Mouse (Mus musculus) ovary, postnatal 36 days (tissue): ENCODE measurements around the gene Gm21976.
A peak's percentile ranks its signal among the peaks of the same experiment; 100 is the strongest.

Source experiments
- DNase-seq: peaks from one replicate; pipeline ENCODE4 v3.0.0; 2022; ENCODE audit warnings: low spot score, mixed read lengths

The Gm21976 gene

GRCm38 (mm10) chr13:98297883-98298482, 18.3 kb downstream of the Gm21976 start:
- no peak for DNase-seq

GRCm38 (mm10) chr13:98298833-98299758, 19.4 kb downstream of the Gm21976 start:
- DNase-seq, result peak; percentile 72

- no peak for DNase-seq
These were observed 25.6 kb downstream of the Gm21976 start for GRCm38 (mm10) chr13:98305257-98305656.

- DNase-seq, result no peak
These were observed 26.7 kb downstream of the Gm21976 start for GRCm38 (mm10) chr13:98306393-98306792.

GRCm38 (mm10) chr13:98306852-98307475, 27.3 kb downstream of the Gm21976 start:
- DNase-seq, result no peak

GRCm38 (mm10) chr13:98308004-98308403, 28.3 kb downstream of the Gm21976 start:
- DNase-seq, result no peak

- no peak for DNase-seq
These were observed 29.0 kb downstream of the Gm21976 start for GRCm38 (mm10) chr13:98308724-98309123.

- DNase-seq, result no peak
These were observed 31.9 kb downstream of the Gm21976 start for GRCm38 (mm10) chr13:98311597-98311996.

GRCm38 (mm10) chr13:98313631-98314030, 33.9 kb downstream of the Gm21976 start:
- DNase-seq, result no peak

- DNase-seq, result no peak
These were observed 35.4 kb downstream of the Gm21976 start for GRCm38 (mm10) chr13:98315124-98315523.

- no peak for DNase-seq
These were observed 36.4 kb downstream of the Gm21976 start for GRCm38 (mm10) chr13:98316140-98316479.

- peak; percentile 93 for DNase-seq
These were observed 37.0 kb downstream of the Gm21976 start, which contains the start of gene Btf3 for GRCm38 (mm10) chr13:98316480-98317245. Btf3 (minus strand) TSS chr13:98317006.

GRCm38 (mm10) chr13:98317246-98317677, 37.6 kb downstream of the Gm21976 start:
- no peak for DNase-seq

GRCm38 (mm10) chr13:98317911-98318310, 38.2 kb downstream of the Gm21976 start:
- no peak for DNase-seq

GRCm38 (mm10) chr13:98325034-98325433, 45.3 kb downstream of the Gm21976 start:
- DNase-seq, result no peak

GRCm38 (mm10) chr13:98332106-98332505, 52.4 kb downstream of the Gm21976 start:
- DNase-seq, result no peak

- no peak for DNase-seq
These were observed 56.5 kb downstream of the Gm21976 start for GRCm38 (mm10) chr13:98336205-98336604.

GRCm38 (mm10) chr13:98340506-98340905, 60.8 kb downstream of the Gm21976 start:
- no peak for DNase-seq

- no peak for DNase-seq
These were observed 69.8 kb downstream of the Gm21976 start for GRCm38 (mm10) chr13:98349491-98349890.

GRCm38 (mm10) chr13:98351527-98351926, 71.8 kb downstream of the Gm21976 start:
- DNase-seq, result peak; percentile 35

- no peak for DNase-seq
These were observed 72.8 kb downstream of the Gm21976 start for GRCm38 (mm10) chr13:98352381-98352975.

- no peak for DNase-seq
These were observed 74.0 kb downstream of the Gm21976 start for GRCm38 (mm10) chr13:98353709-98354089.
